ENCODE assay signal across 8 mouse cellular contexts in genomic region chr2:120628886-120629735, GRCm38 (mm10). TPM values are rescaled to one million over a fixed set of nuclear protein-coding genes. Genes with fewer than 3 reads are reported as not detected.
DNase-seq lines count a peak whose midpoint lies in the region; ATAC-seq and TF ChIP-seq lines count a peak whose summit lies in the region.

Gene Stard9, plus strand, starts transcription at chr2:120629121.

- no peaks in the 10 kb centered on the region for H3K9me3 ChIP-seq in heart, embryonic 12.5 days (replicated peaks)
- H3K9me3 ChIP-seq in kidney, postnatal 0 days (replicated peaks; ENCODE audit: low read length): no peaks in the 10 kb centered on the region
- H3K9me3 ChIP-seq in liver, embryonic 11.5 days (ENCODE audit: control insufficient read depth, low read length): no peaks in the 10 kb centered on the region
- no peaks in the 10 kb centered on the region for H3K9me3 ChIP-seq in stomach, embryonic 14.5 days (ENCODE audit: control insufficient read depth, low read depth, low read length)

- H3K9ac ChIP-seq in heart, embryonic 12.5 days: peak within 1 kb of the TSS; percentile 68
- peak within 1 kb of the TSS; percentile 58 for H3K9ac ChIP-seq in kidney, postnatal 0 days (ENCODE audit: low read depth, low read length)
- peak within 1 kb of the TSS; percentile 52 for H3K9ac ChIP-seq in liver, embryonic 11.5 days (ENCODE audit: low read depth, low read length)
- peak within 1 kb of the TSS; percentile 52 for H3K9ac ChIP-seq in stomach, embryonic 14.5 days (replicated peaks; ENCODE audit: low read depth, low read length)

- peak within 1 kb of the TSS; percentile 72 for H3K4me2 ChIP-seq in heart, embryonic 12.5 days
- peak within 1 kb of the TSS; percentile 56 for H3K4me2 ChIP-seq in kidney, postnatal 0 days (ENCODE audit: low read length)
- peak within 1 kb of the TSS; percentile 80 for H3K4me2 ChIP-seq in liver, embryonic 11.5 days
- peak within 1 kb of the TSS; percentile 74 for H3K4me2 ChIP-seq in stomach, embryonic 14.5 days (replicated peaks; ENCODE audit: low read depth, low read length)

- peak; percentile 98 for DNase-seq in CD4-positive helper T cell, adult 2 months (ENCODE audit: low read depth, low spot score)
- DNase-seq in brain, embryonic 18.5 days (ENCODE audit: low read depth, low spot score): peak; percentile 98
- peak; percentile 100 for DNase-seq in kidney, postnatal 0 days (ENCODE audit: low spot score)
- peak; percentile 97 for DNase-seq in liver, embryonic 11.5 days (ENCODE audit: low spot score)
- peak; percentile 99 for DNase-seq in naive thymus-derived CD4-positive, alpha-beta T cell, adult 2 months (ENCODE audit: low read depth)

- ATAC-seq in erythroid progenitor cell, adult 5-6 weeks (replicated peaks; ENCODE audit: low FRiP score, poor library complexity, severe bottlenecking): peak; percentile 99
- peak; percentile 100 for ATAC-seq in heart, embryonic 12.5 days (ENCODE audit: insufficient number of reproducible peaks, low FRiP score)
- ATAC-seq in kidney, postnatal 0 days (replicated peaks; ENCODE audit: low FRiP score, low read depth): peak; percentile 100
- peak; percentile 99 for ATAC-seq in liver, embryonic 11.5 days (replicated peaks; ENCODE audit: low FRiP score)
- ATAC-seq in stomach, embryonic 14.5 days (ENCODE audit: insufficient number of reproducible peaks, insufficient read depth, low FRiP score, low read depth): peak; percentile 100

- WGBS in heart, embryonic 12.5 days: 2% methylated on average over 36 of the region's 36 CpGs
- 2% methylated on average over 36 of the region's 36 CpGs for WGBS in kidney, postnatal 0 days
- WGBS in liver, embryonic 11.5 days: 3% methylated on average over 36 of the region's 36 CpGs
- 3% methylated on average over 36 of the region's 36 CpGs for WGBS in stomach, embryonic 14.5 days

- TF ChIP-seq CTCF in kidney, postnatal 0 days (IDR thresholded peaks at IDR 0.05; ENCODE audit: low read depth): peak; percentile 28; the same call in 1 of the 2 replicates

- no peaks in the 10 kb centered on the region for H3K27me3 ChIP-seq in heart, embryonic 12.5 days (replicated peaks)
- H3K27me3 ChIP-seq in kidney, postnatal 0 days (ENCODE audit: insufficient read depth, low read length): no peaks in the 10 kb centered on the region
- no peaks in the 10 kb centered on the region for H3K27me3 ChIP-seq in liver, embryonic 11.5 days (replicated peaks; ENCODE audit: control insufficient read depth, insufficient read depth, low read length)
- H3K27me3 ChIP-seq in stomach, embryonic 14.5 days (ENCODE audit: control insufficient read depth, insufficient read depth, low read length): no peaks in the 10 kb centered on the region

- peak within 1 kb of the TSS; percentile 63 for H3K27ac ChIP-seq in heart, embryonic 12.5 days (ENCODE audit: poor library complexity, severe bottlenecking)
- no peak within 1 kb of the TSS for H3K27ac ChIP-seq in kidney, postnatal 0 days
- no peak within 1 kb of the TSS for H3K27ac ChIP-seq in liver, embryonic 11.5 days (ENCODE audit: low read depth, low read length)
- no peak within 1 kb of the TSS for H3K27ac ChIP-seq in stomach, embryonic 14.5 days (ENCODE audit: low read length)

- peak within 1 kb of the TSS; percentile 65 for H3K4me3 ChIP-seq in heart, embryonic 12.5 days
- peak within 1 kb of the TSS; percentile 46 for H3K4me3 ChIP-seq in kidney, postnatal 0 days (replicated peaks; ENCODE audit: low read depth, low read length)
- H3K4me3 ChIP-seq in liver, embryonic 11.5 days (ENCODE audit: low read depth, low read length): peak within 1 kb of the TSS; percentile 53
- peak within 1 kb of the TSS; percentile 48 for H3K4me3 ChIP-seq in stomach, embryonic 14.5 days (ENCODE audit: low read depth, low read length)

- peaks cover 23% of the 10 kb centered on the region for H3K4me1 ChIP-seq in heart, embryonic 12.5 days (replicated peaks)
- H3K4me1 ChIP-seq in kidney, postnatal 0 days (replicated peaks; ENCODE audit: insufficient read depth, low read length): 0 out of 2 replicates have a peak, but pooled peaks cover 7% of the 10 kb centered on the region
- peaks cover 13% of the 10 kb centered on the region for H3K4me1 ChIP-seq in liver, embryonic 11.5 days (replicated peaks; ENCODE audit: control insufficient read depth, insufficient read depth, low read length)
- H3K4me1 ChIP-seq in stomach, embryonic 14.5 days (ENCODE audit: control insufficient read depth, insufficient read depth, low read length): 0 out of 2 replicates have a peak, but pooled peaks cover 2% of the 10 kb centered on the region

- H3K36me3 ChIP-seq in heart, embryonic 12.5 days: peaks cover 15% of the 10 kb centered on the region
- no peaks in the 10 kb centered on the region for H3K36me3 ChIP-seq in kidney, postnatal 0 days (ENCODE audit: insufficient read depth, low read length)
- peaks cover 2% of the 10 kb centered on the region; the same call in 1 of the 2 replicates for H3K36me3 ChIP-seq in liver, embryonic 11.5 days (ENCODE audit: control insufficient read depth, insufficient read depth, low read length)
- H3K36me3 ChIP-seq in stomach, embryonic 14.5 days (ENCODE audit: control insufficient read depth, insufficient read depth, low read length): 0 out of 2 replicates have a peak, but pooled peaks cover 2% of the 10 kb centered on the region

RNA-seq across cellular contexts. Expression of gene Stard9, which starts in this region (rescaled TPM):
- total RNA-seq in erythroid progenitor cell, adult 5-6 weeks (2015; ENCODE audit: low replicate concordance): 3.2 and 3.8 TPM in 2 replicates
- 1.5 and 1.7 TPM in 2 replicates for total RNA-seq in erythroid progenitor cell, adult 5-6 weeks (2017; ENCODE audit: low replicate concordance)
- polyA plus RNA-seq in heart, embryonic 12.5 days (2016; fragmentation: Nextera tagmentation; extraction: Ambion mirVana): 3.2 and 4.0 TPM in 2 replicates
- 4.3 and 4.5 TPM in 2 replicates for polyA plus RNA-seq in kidney, postnatal 0 days (2015; fragmentation: Nextera tagmentation; extraction: Ambion mirVana)
- polyA plus RNA-seq in liver, embryonic 11.5 days (2014; fragmentation: Nextera tagmentation; extraction: Ambion mirVana): 3.0 and 3.5 TPM in 2 replicates
- 10.0 and 10.5 TPM in 2 replicates for polyA plus RNA-seq in stomach, embryonic 14.5 days (2014; fragmentation: Nextera tagmentation; extraction: Ambion mirVana)
